Mouse (Mus musculus) hindbrain, embryonic 10.5 days (tissue): ENCODE measurements around the gene Ndufv3. TPM values are rescaled to one million over a fixed set of nuclear protein-coding genes. Genes with fewer than 3 reads are reported as not detected.

ENCODE experiments used
- DNase-seq: peaks from one replicate; pipeline ENCODE4 v3.0.0-alpha.2; 2017; ENCODE audit warnings: low spot score
- H3K27ac ChIP-seq: fragments of 300-500 bp; sonication (generic); 2 replicates; pipeline ENCODE4 v1.5.1; 2016; ENCODE audit warnings: mild to moderate bottlenecking, moderate library complexity
- H3K27me3 ChIP-seq: fragments of 300-500 bp; sonication (generic); 2 replicates; pipeline ENCODE4 v1.6.1; 2016; ENCODE audit warnings: mild to moderate bottlenecking; ENCODE audit not compliant: poor library complexity, insufficient read depth, severe bottlenecking
- H3K36me3 ChIP-seq: fragments of 300-500 bp; sonication (generic); 2 replicates; pipeline ENCODE4 v1.6.1; 2016; ENCODE audit warnings: mild to moderate bottlenecking, moderate library complexity
- H3K4me1 ChIP-seq: fragments of 300-500 bp; sonication (generic); replicated peaks from 2 replicates; pipeline ENCODE4 v1.6.1; 2016; ENCODE audit warnings: mild to moderate bottlenecking
- H3K4me3 ChIP-seq: fragments of 300-500 bp; sonication (generic); 2 replicates; pipeline ENCODE4 v1.5.1; 2016; ENCODE audit warnings: mild to moderate bottlenecking, moderate library complexity
- H3K9me3 ChIP-seq: fragments of 300-500 bp; sonication (generic); 2 replicates; pipeline ENCODE4 v1.6.1; 2016; ENCODE audit warnings: mild to moderate bottlenecking, moderate library complexity
- WGBS: fragments of 180-500 bp; shearing (Covaris S2); methylation state at CpG from one replicate; pipeline ENCODE4 v1.1.7; 2016; 5-methylcytosine and 5-hydroxymethylcytosine counted together
- polyA plus RNA-seq: library from polyadenylated mRNA; unstranded; fragments of >200 nt; fragmentation: Nextera tagmentation; extraction: Ambion mirVana; gene quantifications from 2 replicates; pipeline ENCODE4 v1.2.1, GENCODE M21; 2016

The Ndufv3 gene
- polyA plus RNA-seq, 1 experiment from 2014 or later, result 297 TPM

DNA sequence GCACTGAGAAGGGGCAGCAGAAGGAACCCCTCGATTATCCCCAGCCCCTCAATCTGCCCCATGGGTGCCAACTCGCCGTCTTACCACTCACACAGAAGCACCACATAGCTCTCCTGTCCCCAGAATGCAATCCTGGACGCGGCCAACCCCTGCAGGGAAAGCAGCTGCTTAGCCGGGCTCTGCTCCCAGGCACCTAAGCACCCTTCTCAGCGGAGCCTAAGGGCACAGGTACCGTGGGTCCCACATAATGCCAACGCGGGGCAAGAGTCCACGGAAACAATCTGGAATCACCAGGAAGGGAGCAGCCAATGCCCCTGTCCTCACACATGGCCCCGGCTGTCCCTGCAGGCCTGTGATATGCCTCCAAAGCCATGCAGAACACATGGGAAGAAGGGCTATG, 20.2 kb upstream of the Ndufv3 start:
- Histone ChIP-seq H3K36me3 (peaks cover 100% of the 10 kb centered on the region), H3K4me1 (peaks cover 2% of the 10 kb centered on the region; the same call in 1 of the 2 replicates), H3K9me3 (no peaks in the 10 kb centered on the region), H3K27me3 (no peaks in the 10 kb centered on the region), H3K27ac (no peak overlapping the region), H3K4me3 (no peak overlapping the region)
- WGBS, result 96% methylated on average over 12 of the region's 12 CpGs
- no peak for DNase-seq

DNA sequence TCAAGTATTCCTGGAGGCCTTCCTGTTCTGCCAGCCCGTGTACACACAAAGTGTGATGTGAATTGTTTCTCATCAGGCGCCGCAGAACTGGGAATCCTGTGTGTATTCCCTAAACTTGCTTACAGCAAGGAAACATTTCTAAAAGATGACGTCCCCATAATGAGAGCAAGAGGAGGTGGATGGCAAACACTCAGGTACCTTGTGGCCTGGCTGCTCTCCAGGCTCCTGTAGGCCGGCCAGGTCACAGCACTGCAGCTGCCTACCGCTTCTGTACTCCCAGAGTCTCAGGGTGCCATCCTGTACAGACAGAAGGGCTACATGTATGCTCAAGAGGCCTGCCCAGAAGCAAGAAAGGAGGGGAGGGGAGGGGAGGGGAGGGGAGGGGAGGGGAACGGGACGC, 19.5 kb upstream of the Ndufv3 start:
- 93% methylated on average over 8 of the region's 8 CpGs for WGBS
- no peak for DNase-seq
- Histone ChIP-seq H3K36me3 (peaks cover 100% of the 10 kb centered on the region), H3K27ac (no peak overlapping the region), H3K4me1 (peaks cover 9% of the 10 kb centered on the region), H3K4me3 (no peak overlapping the region), H3K27me3 (no peaks in the 10 kb centered on the region), H3K9me3 (no peaks in the 10 kb centered on the region)

DNA sequence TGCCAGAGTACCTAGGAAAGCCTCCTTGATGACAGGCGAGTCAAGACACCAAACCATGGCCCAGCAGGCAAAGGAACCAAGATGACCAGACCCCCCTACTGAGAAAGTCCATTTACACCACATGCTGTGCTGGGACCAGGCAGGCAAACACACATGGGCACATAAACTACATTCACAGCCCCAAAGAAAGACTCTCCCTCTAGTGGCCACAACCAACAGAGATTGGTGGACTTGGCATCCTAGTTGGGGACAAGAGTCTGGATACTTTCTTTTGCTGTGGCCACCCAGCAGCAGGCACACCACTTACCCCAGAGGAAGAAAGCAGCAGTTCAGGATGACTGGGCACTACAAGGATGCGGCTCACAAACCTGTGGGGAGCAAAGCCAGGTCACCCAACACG, 19.0 kb upstream of the Ndufv3 start:
- Histone ChIP-seq H3K27me3 (no peaks in the 10 kb centered on the region), H3K4me3 (no peak overlapping the region), H3K9me3 (no peaks in the 10 kb centered on the region), H3K36me3 (peaks cover 100% of the 10 kb centered on the region), H3K27ac (no peak overlapping the region), H3K4me1 (peaks cover 14% of the 10 kb centered on the region)
- no peak for DNase-seq
- 84% methylated on average over 3 of the region's 3 CpGs for WGBS

DNA sequence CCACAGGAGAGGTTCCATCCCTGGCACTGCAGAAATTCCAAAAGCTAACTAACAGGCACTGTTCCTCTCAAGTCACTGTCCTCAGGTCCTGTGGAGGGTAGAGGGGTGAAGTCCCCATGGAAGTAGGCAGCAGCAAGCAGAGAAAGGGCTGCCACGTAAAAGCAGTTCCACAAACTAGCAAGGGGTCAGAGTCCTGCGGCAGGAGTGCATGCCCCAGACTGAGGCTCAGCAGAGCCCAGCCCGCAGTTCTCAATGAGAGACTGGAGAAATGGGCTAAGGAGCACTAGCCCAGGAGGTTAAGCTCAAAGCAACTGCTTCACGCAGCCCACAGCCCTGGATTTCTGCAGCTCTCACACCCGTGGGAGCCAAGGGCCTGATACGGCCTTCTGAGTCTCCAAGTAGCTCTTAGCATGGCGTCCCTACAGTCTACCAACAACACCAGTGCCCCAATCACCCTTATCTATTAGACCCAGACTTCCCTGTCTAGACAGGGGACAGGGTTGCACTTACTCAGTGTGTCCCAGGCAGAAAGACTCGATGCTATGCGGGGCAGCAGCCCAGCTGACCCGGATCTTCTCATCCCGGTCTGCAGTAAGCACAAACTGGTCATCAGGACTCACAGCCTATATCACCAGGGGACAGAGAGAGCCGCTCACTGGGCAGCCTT, 17.5 kb upstream of the Ndufv3 start:
- Histone ChIP-seq H3K9me3 (no peaks in the 10 kb centered on the region), H3K36me3 (peaks cover 100% of the 10 kb centered on the region), H3K27me3 (no peaks in the 10 kb centered on the region), H3K27ac (no peak overlapping the region), H3K4me1 (peaks cover 17% of the 10 kb centered on the region), H3K4me3 (no peak overlapping the region)
- 92% methylated on average over 12 of the region's 12 CpGs for WGBS
- DNase-seq, result no peak

DNA sequence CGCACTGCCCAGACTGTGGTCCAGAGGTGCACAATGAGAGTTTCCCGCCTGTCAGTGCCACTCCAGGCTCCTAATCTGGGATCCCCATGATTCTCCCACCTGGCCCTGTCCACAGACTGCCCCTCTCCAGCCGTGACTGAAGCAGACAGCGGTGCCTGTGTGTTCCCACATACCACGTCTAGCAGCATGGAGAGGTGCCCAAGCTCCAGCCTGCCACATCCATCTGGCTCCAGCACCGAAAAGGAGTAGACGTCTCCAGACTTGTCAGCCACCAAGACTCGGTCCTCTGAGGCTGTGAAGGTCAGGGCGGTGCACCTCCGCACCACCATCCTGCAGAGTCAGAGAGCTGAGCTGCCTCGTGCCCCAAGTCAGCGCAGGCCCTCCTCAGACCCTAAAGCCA, 16.6 kb upstream of the Ndufv3 start:
- Histone ChIP-seq H3K27me3 (no peaks in the 10 kb centered on the region), H3K4me3 (no peak overlapping the region), H3K27ac (no peak overlapping the region), H3K4me1 (peaks cover 17% of the 10 kb centered on the region), H3K9me3 (no peaks in the 10 kb centered on the region), H3K36me3 (peaks cover 100% of the 10 kb centered on the region)
- no peak for DNase-seq
- WGBS, result 96% methylated on average over 12 of the region's 12 CpGs

DNA sequence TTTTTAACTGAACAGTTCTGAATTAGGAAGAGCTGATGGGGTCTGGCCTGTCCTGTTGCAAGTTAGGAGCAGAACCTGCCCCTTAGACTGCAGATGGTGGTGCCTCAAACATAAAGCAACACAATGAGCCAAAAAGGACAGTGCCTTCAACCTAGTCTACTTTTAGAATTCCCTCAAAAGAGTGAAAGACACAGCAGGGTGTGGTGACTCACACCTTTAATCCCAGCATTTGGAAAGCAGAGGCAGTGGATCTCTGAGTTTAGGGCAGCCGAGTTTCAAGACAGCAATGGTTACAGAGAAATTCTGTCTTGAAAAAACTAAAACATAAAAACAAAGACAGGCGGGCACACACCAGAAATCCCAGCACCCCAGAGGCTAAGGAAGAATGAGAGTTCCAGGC, 16.0 kb upstream of the Ndufv3 start:
- no peak overlapping the region for H3K4me3 ChIP-seq
- H3K9me3 ChIP-seq, result no peaks in the 10 kb centered on the region
- no peak for DNase-seq
- H3K4me1 ChIP-seq, result peaks cover 17% of the 10 kb centered on the region
- H3K27me3 ChIP-seq, result no peaks in the 10 kb centered on the region
- peaks cover 100% of the 10 kb centered on the region for H3K36me3 ChIP-seq
- 88% methylated on average over 2 of the region's 2 CpGs for WGBS
- no peak overlapping the region for H3K27ac ChIP-seq

DNA sequence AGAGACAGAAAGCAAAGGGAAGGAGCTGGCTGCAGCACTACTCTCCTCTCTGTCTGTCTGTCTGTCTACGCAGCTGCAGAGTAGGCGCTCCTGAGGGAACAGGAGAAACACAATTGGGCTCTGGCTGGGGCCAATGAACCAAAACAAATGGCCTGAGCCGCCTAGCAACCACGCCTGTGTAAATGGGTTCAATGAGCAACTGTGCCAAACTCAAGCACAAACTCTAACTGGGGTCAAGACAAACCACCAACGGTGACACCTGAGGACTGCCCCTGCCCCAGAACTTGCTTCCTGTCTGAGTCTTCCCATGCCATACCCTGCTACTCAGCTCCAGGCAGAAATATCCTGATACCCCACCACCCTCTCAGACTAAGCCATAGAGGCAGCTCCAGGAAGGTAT, 14.9 kb upstream of the Ndufv3 start:
- 59% methylated on average over 5 of the region's 5 CpGs for WGBS
- DNase-seq, result no peak
- Histone ChIP-seq H3K4me1 (peaks cover 17% of the 10 kb centered on the region), H3K27ac (no peak overlapping the region), H3K4me3 (no peak overlapping the region), H3K36me3 (peaks cover 100% of the 10 kb centered on the region), H3K27me3 (no peaks in the 10 kb centered on the region), H3K9me3 (no peaks in the 10 kb centered on the region)

DNA sequence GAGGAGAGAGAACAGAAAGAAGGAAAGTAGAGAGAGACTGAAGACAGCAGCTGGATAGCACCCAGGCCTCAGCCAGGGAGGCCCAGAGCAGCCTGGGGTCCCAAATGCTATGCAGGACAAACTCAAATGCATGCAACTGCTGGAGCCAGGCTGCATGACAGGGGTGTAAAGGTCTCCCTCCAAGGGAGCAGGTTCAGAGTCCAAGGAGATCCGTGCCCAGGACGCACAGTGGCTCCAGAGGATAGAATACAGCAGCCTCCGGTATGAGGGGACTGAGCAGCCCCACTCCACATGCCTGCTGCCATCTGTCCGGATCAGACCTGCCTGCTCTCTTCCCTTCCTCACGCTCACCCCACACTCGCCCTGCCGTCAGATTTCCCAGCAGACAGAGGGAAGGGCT, 13.6 kb upstream of the Ndufv3 start:
- Histone ChIP-seq H3K4me1 (peaks cover 22% of the 10 kb centered on the region), H3K36me3 (peaks cover 92% of the 10 kb centered on the region), H3K27me3 (no peaks in the 10 kb centered on the region), H3K27ac (no peak overlapping the region), H3K4me3 (no peak overlapping the region), H3K9me3 (no peaks in the 10 kb centered on the region)
- 89% methylated on average over 7 of the region's 7 CpGs for WGBS
- DNase-seq, result no peak

DNA sequence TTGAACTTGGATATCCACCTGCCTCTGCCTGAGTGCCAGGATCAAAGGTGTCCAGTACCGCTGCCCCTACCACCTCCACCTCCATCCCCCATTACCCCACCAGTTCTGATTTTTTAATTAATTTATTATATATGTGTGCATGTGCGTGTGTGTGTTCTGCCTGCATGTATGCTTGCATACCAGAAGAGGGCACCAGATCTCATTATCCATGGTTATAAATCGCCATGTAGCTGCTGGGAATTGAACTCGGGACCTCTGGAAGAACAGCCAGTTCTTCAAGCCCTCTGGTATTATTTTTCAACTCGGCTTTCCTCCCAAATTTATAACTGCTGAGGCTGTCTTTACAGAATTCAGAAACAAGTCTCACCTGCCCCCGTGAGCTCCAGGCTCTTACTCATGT, 9.0 kb upstream of the Ndufv3 start:
- no peak for DNase-seq
- WGBS, result 92% methylated on average over 6 of the region's 6 CpGs
- H3K27ac ChIP-seq, result no peak overlapping the region

DNA sequence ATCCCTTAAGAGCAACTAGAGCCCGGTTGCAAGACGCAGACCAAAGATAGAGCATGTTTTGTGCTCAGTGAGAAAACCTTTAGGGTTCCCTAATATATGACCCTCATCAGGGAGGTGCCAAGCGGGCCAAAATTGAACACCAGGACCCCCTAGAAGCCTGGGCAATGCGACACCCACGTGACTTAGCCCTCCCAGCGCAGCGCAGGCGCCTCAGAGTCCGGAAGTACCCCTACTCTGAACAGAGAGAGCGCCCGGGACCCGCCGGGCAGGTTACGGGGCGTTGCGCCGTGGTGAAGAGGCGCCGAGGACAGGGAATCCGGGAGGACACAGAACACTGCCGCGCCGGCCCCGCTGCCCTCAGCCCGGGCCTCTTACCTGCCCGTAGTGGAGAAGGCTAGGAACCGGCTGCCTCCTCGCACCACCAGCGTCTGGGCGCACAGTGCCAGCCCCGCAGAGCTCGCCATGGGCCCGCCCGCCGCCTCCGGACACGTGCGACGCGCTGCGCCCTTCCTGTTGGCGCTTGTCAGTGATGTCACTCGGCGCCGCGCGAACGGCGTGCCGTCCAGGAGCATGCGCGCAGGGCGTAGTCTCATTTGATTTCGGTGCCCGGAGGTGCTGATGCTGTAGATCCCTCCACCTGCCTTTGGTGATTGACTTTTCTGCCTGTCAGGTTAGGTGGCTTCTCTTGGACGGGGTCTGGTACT, 8.0 kb upstream of the Ndufv3 start:
- Histone ChIP-seq H3K4me3 (peak overlapping the region; percentile 69), H3K27ac (peak overlapping the region; percentile 87), H3K27me3 (no peaks in the 10 kb centered on the region), H3K36me3 (peaks cover 35% of the 10 kb centered on the region), H3K9me3 (no peaks in the 10 kb centered on the region), H3K4me1 (peaks cover 24% of the 10 kb centered on the region)
- WGBS, result under 1% methylated on average over 56 of the region's 56 CpGs
- DNase-seq, result peak; percentile 91

More for the DNA sequence above, 9.0 kb upstream of the Ndufv3 start:
- H3K27me3 ChIP-seq, result no peaks in the 10 kb centered on the region
- H3K4me3 ChIP-seq, result peak overlapping the region; percentile 69
- H3K9me3 ChIP-seq, result no peaks in the 10 kb centered on the region
- H3K36me3 ChIP-seq, result peaks cover 45% of the 10 kb centered on the region
- peaks cover 24% of the 10 kb centered on the region for H3K4me1 ChIP-seq

DNA sequence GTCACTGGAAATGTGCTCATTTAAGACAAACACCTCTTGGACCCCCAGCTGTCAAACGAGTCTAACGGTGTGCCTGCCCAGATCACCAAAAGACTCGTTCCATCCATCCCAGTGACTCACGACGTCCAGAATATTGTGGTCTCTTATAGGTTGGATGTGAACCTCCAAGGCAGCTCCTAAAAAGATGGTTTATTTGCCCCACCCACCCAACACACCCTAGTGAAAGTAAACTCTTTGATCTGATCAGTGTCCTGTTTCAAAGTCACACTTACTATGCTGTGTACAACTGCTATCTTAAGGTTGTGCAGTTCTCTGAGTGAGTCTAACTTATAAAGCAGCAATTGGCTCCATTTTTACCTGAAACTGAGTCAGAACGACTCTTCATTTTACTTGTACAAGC, 7.3 kb upstream of the Ndufv3 start:
- H3K4me1 ChIP-seq, result peaks cover 20% of the 10 kb centered on the region
- DNase-seq, result no peak
- peak overlapping the region; percentile 69 for H3K4me3 ChIP-seq
- peaks cover 29% of the 10 kb centered on the region for H3K36me3 ChIP-seq
- 19% methylated on average over 6 of the region's 6 CpGs for WGBS
- H3K27me3 ChIP-seq, result no peaks in the 10 kb centered on the region; the same call in 1 of the 2 replicates
- no peaks in the 10 kb centered on the region for H3K9me3 ChIP-seq
- H3K27ac ChIP-seq, result peak overlapping the region; percentile 87

DNA sequence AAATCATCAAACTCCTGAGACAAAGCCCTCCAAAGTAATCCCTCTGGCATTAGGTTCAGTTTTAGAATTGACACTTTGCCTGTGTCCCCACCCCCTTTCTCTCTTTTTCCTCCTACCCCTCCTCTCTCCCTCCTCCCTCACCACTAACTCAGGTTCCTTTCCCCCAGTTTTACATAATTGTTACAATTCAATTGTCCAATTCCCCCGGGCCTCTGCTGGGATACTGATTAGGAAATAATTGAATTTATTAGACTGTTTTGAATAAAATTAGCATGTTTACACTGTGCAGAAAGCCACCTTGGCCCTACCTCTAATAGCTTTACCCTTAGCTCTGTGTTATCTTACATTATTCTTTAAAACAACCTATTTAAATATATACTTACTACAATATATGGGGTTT, 5.2 kb upstream of the Ndufv3 start:
- no peak for DNase-seq
- 70% methylated on average over 1 of the region's 1 CpGs for WGBS
- Histone ChIP-seq H3K4me3 (no peak overlapping the region), H3K9me3 (no peaks in the 10 kb centered on the region), H3K36me3 (peaks cover 8% of the 10 kb centered on the region), H3K27ac (no peak overlapping the region), H3K27me3 (no peaks in the 10 kb centered on the region; the same call in 1 of the 2 replicates), H3K4me1 (peaks cover 23% of the 10 kb centered on the region)

DNA sequence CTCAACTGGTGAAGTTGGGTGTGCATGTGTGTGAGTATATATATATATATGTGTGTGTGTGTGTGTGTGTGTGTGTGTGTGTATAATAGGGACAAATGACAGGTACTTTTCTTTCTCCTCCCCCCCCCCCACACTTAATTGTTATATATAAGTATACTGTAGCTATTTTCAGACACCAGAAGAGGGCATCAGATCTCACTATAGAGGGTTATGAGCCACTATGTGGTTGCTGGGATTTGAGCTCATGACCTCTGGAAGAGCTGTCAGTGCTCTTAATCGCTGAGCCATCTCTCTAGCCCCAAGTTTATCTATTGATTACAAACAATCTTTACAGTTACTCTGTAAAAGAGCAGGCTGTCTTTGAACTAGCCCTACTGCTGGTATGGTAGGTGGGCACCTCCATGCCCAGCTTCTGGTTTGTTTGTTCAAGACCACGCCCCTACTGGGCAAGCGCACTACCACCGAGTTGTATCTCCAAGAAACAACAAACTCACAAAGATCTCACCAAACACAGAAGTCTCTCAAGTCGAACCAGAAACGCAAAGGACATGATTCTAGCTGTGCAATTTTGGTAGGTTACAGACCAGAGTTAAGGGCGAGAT, 470 bp upstream of the Ndufv3 start:
- no peaks in the 10 kb centered on the region for H3K9me3 ChIP-seq
- H3K27ac ChIP-seq, result peak overlapping the region; percentile 87
- peak overlapping the region; percentile 77 for H3K4me3 ChIP-seq
- WGBS, result 4% methylated on average over 7 of the region's 7 CpGs
- no peak for DNase-seq
- peaks cover 24% of the 10 kb centered on the region for H3K4me1 ChIP-seq
- no peaks in the 10 kb centered on the region; the same call in 1 of the 2 replicates for H3K27me3 ChIP-seq
- H3K36me3 ChIP-seq, result peaks cover 18% of the 10 kb centered on the region
